Mouse (Mus musculus): ENCODE measurements around the gene Msi2. TPM values are rescaled to one million over a fixed set of nuclear protein-coding genes. Genes with fewer than 3 reads are reported as not detected.
A peak's percentile ranks its signal among the peaks of the same experiment; 100 is the strongest.

Gene Msi2
- total RNA-seq, 2 experiments from 2014 or later: 169 to 193 TPM

GRCm38 (mm10) chr11:88555232-88555818, 163.0 kb downstream of the Msi2 start:
- intact Hi-C loops (cut with DNase I): loop anchor here (5.0 kb wide), 2 partner anchors 67 to 247 kb away; no protein-coding TSS in a partner anchor
- Histone ChIP-seq H3K4me3 (no peak overlapping the region), H3K27ac (peak overlapping the region; percentile 86)
- DNase-seq: no peak
- TF ChIP-seq CTCF (IDR thresholded peaks at IDR 0.05): no peak

GRCm38 (mm10) chr11:88553521-88554310, 164.6 kb downstream of the Msi2 start:
- intact Hi-C loops (cut with DNase I): loop anchor here (2.0 to 5.0 kb wide), 6 partner anchors 41 to 301 kb away; partner anchors contain the start of gene Msi2
- H3K27ac ChIP-seq: peak overlapping the region; percentile 86

GRCm38 (mm10) chr11:88552987-88553386, 165.3 kb downstream of the Msi2 start:
- intact Hi-C loops (cut with DNase I): loop anchor here (2.0 to 5.0 kb wide), 6 partner anchors 41 to 301 kb away; partner anchors contain the start of gene Msi2
- peak; percentile 97; the same call in 1 of the 2 replicates for TF ChIP-seq CTCF (IDR thresholded peaks at IDR 0.05)
- H3K4me3 ChIP-seq: no peak overlapping the region
- peak; percentile 85 for DNase-seq
- H3K27ac ChIP-seq: peak overlapping the region; percentile 86

More at GRCm38 (mm10) chr11:88553521-88554310, 164.6 kb downstream of the Msi2 start:
- H3K4me3 ChIP-seq: no peak overlapping the region
- no peak for DNase-seq
- no peak for TF ChIP-seq CTCF (IDR thresholded peaks at IDR 0.05)

GRCm38 (mm10) chr11:88552385-88552784, 165.9 kb downstream of the Msi2 start:
- Histone ChIP-seq H3K27ac (peak overlapping the region; percentile 24; the same call in 1 of the 2 replicates), H3K4me3 (no peak overlapping the region)
- intact Hi-C loops (cut with DNase I): loop anchor here (2.0 to 5.0 kb wide), 6 partner anchors 40 to 300 kb away; partner anchors contain the start of gene Msi2
- no peak for DNase-seq
- TF ChIP-seq CTCF (IDR thresholded peaks at IDR 0.05): no peak

GRCm38 (mm10) chr11:88551034-88551433, 167.3 kb downstream of the Msi2 start:
- peak; percentile 72 for DNase-seq
- peak overlapping the region; percentile 83 for H3K27ac ChIP-seq
- TF ChIP-seq CTCF (IDR thresholded peaks at IDR 0.05): no peak
- intact Hi-C loops (cut with DNase I): loop anchor here (5.0 kb wide), 3 partner anchors 39 to 299 kb away; no protein-coding TSS in a partner anchor
- no peak overlapping the region for H3K4me3 ChIP-seq

GRCm38 (mm10) chr11:88550083-88550907, 168.0 kb downstream of the Msi2 start:
- Histone ChIP-seq H3K27ac (peak overlapping the region; percentile 83), H3K4me3 (no peak overlapping the region)
- no peak; the same call in 1 of the 2 replicates for TF ChIP-seq CTCF (IDR thresholded peaks at IDR 0.05)
- intact Hi-C loops (cut with DNase I): loop anchor here (5.0 kb wide), 3 partner anchors 38 to 298 kb away; no protein-coding TSS in a partner anchor
- no peak for DNase-seq

- no peak for TF ChIP-seq CTCF (IDR thresholded peaks at IDR 0.05)
- DNase-seq: no peak
- no peak overlapping the region for H3K4me3 ChIP-seq
- peak overlapping the region; percentile 83 for H3K27ac ChIP-seq
- intact Hi-C loops (cut with DNase I): no loop called here
Measured at GRCm38 (mm10) chr11:88549529-88549900, 168.8 kb downstream of the Msi2 start.

GRCm38 (mm10) chr11:88548832-88549528, 169.3 kb downstream of the Msi2 start:
- no peak for TF ChIP-seq CTCF (IDR thresholded peaks at IDR 0.05)
- DNase-seq: no peak
- intact Hi-C loops (cut with DNase I): no loop called here
- Histone ChIP-seq H3K27ac (peak overlapping the region; percentile 83), H3K4me3 (no peak overlapping the region; the same call in 1 of the 2 replicates)

GRCm38 (mm10) chr11:88548423-88548822, 169.9 kb downstream of the Msi2 start:
- Histone ChIP-seq H3K4me3 (peak overlapping the region; percentile 44), H3K27ac (peak overlapping the region; percentile 83)
- DNase-seq: peak; percentile 63
- TF ChIP-seq CTCF (IDR thresholded peaks at IDR 0.05): no peak
- intact Hi-C loops (cut with DNase I): no loop called here

GRCm38 (mm10) chr11:88543771-88544170, 174.5 kb downstream of the Msi2 start:
- H3K4me3 ChIP-seq: no peak overlapping the region
- peak overlapping the region; percentile 85 for H3K27ac ChIP-seq
- TF ChIP-seq CTCF (IDR thresholded peaks at IDR 0.05): no peak
- DNase-seq: peak; percentile 18
- intact Hi-C loops (cut with DNase I): loop anchor here (5.0 kb wide), 1 partner anchor 96 kb away; no protein-coding TSS in a partner anchor

- H3K27ac ChIP-seq: peak overlapping the region; percentile 85
- TF ChIP-seq CTCF (IDR thresholded peaks at IDR 0.05): no peak
- intact Hi-C loops (cut with DNase I): loop anchor here (5.0 kb wide), 1 partner anchor 96 kb away; no protein-coding TSS in a partner anchor
- no peak for DNase-seq
- no peak overlapping the region for H3K4me3 ChIP-seq
Measured at GRCm38 (mm10) chr11:88542817-88543216, 175.5 kb downstream of the Msi2 start.

Measured in gastrocnemius, adult 2 months (tissue).